Mouse (Mus musculus) heart, postnatal 0 days (tissue): ENCODE measurements around the gene Arhgdig. TPM values are rescaled to one million over a fixed set of nuclear protein-coding genes. Genes with fewer than 3 reads are reported as not detected.
A peak's percentile ranks its signal among the peaks of the same experiment; 100 is the strongest.

Experiments
- ATAC-seq: fragments of 200-750 bp; cut with Nextera tagmentation; 2 replicates; pipeline ENCODE4 v1.8.0; 2017; ENCODE audit warnings: low read depth, moderate number of reproducible peaks, moderate library complexity; ENCODE audit not compliant: insufficient read depth
- DNase-seq: peaks from one replicate; pipeline ENCODE4 v3.0.0-alpha.2; 2016; ENCODE audit warnings: low spot score
- H3K27ac ChIP-seq: fragments of 300-500 bp; sonication (generic); 2 replicates; pipeline ENCODE4 v1.5.1; 2014; ENCODE audit warnings: low read depth, mild to moderate bottlenecking
- H3K27me3 ChIP-seq: fragments of 300-500 bp; sonication (generic); 2 replicates; pipeline ENCODE4 v1.6.1; 2014; ENCODE audit warnings: low read length, mixed read lengths; ENCODE audit not compliant: control insufficient read depth, insufficient read depth
- H3K36me3 ChIP-seq: fragments of 300-500 bp; sonication (generic); replicated peaks from 2 replicates; pipeline ENCODE4 v1.6.1; 2014; ENCODE audit warnings: low read length, mixed read lengths; ENCODE audit not compliant: control insufficient read depth, insufficient read depth
- H3K4me1 ChIP-seq: fragments of 300-500 bp; sonication (generic); 2 replicates; pipeline ENCODE4 v1.6.1; 2014; ENCODE audit warnings: antibody characterized with exemption; ENCODE audit not compliant: control insufficient read depth, insufficient read depth
- H3K4me2 ChIP-seq: fragments of 300-500 bp; sonication (generic); 2 replicates; pipeline ENCODE4 v1.6.1; 2014; ENCODE audit warnings: low read depth, mild to moderate bottlenecking, low read length, moderate library complexity
- H3K4me3 ChIP-seq: fragments of 300-500 bp; sonication (generic); 2 replicates; pipeline ENCODE4 v1.5.1; 2014; ENCODE audit warnings: low read depth, low read length
- H3K9ac ChIP-seq: fragments of 300-500 bp; sonication (generic); replicated peaks from 2 replicates; pipeline ENCODE4 v1.6.1; 2014; ENCODE audit warnings: low read depth, low read length, mixed read lengths
- H3K9me3 ChIP-seq: fragments of 300-500 bp; sonication (generic); replicated peaks from 2 replicates; pipeline ENCODE4 v1.6.1; 2016; ENCODE audit warnings: low read length; ENCODE audit not compliant: control insufficient read depth
- CTCF ChIP-seq: IDR thresholded peaks from 2 replicates; pipeline ENCODE4 v1.5.1; 2016; ENCODE audit warnings: antibody characterized with exemption, control low read depth, low read depth
- EP300 ChIP-seq: IDR thresholded peaks from 2 replicates; pipeline ENCODE4 v1.6.1; 2016; ENCODE audit warnings: antibody characterized with exemption, low read depth
- WGBS: fragments of 180-500 bp; shearing (Covaris S2); extraction: QIAGEN DNeasy Blood & Tissue Kit; methylation state at CpG from one replicate; pipeline ENCODE4 v1.1.7; 2014; 5-methylcytosine and 5-hydroxymethylcytosine counted together
- polyA plus RNA-seq: library from polyadenylated mRNA; unstranded; fragments of >200 nt; fragmentation: Nextera tagmentation; extraction: Ambion mirVana; gene quantifications from 2 replicates; pipeline ENCODE4 v1.2.1, GENCODE M21; 2015
- total RNA-seq: library from RNA; depleted of rRNA; stranded (reverse); fragments of >200 nt; gene quantifications from 2 replicates; pipeline ENCODE4 v1.2.3, GENCODE M21; 2014; ENCODE audit warnings: low replicate concordance

Arhgdig gene
- total and polyA plus RNA-seq, 2 experiments from 2014 or later: 1.4 to 1.9 TPM

DNA sequence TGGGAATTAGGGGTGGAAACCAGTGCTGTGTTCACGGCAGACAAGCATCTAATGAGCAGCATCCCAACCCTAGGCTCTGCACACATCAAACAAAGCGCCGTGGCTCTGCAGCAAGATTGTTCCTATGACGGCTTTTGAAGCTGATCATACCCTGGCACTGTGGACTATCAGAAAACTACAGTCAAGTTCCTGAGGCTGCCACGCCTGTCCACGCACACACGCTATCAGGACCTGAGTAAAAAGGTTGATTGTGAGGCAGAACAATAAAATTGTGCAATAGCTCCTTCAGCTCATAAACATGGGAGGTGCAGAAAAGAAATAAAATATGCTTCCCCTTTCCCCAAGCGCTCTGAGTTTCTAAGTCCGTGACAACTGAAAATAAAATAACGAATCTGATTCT, 30.1 kb upstream of the Arhgdig start:
- Histone ChIP-seq H3K27ac (no peak overlapping the region), H3K27me3 (no peaks in the 10 kb centered on the region), H3K4me3 (no peak overlapping the region), H3K4me1 (peaks cover 6% of the 10 kb centered on the region), H3K9ac (no peak overlapping the region), H3K36me3 (no peaks in the 10 kb centered on the region; the same call in 1 of the 2 replicates), H3K9me3 (no peaks in the 10 kb centered on the region), H3K4me2 (no peak overlapping the region)
- 85% methylated on average over 10 of the region's 10 CpGs for WGBS
- ATAC-seq (no peak), DNase-seq (no peak)
- TF ChIP-seq EP300: no peak
- no peak for TF ChIP-seq CTCF

GRCm38 (mm10) chr17:26235077-26235815, 27.7 kb upstream of the Arhgdig start:
- DNase-seq (no peak), ATAC-seq (no peak)
- TF ChIP-seq EP300 (no peak), CTCF (no peak)

DNA sequence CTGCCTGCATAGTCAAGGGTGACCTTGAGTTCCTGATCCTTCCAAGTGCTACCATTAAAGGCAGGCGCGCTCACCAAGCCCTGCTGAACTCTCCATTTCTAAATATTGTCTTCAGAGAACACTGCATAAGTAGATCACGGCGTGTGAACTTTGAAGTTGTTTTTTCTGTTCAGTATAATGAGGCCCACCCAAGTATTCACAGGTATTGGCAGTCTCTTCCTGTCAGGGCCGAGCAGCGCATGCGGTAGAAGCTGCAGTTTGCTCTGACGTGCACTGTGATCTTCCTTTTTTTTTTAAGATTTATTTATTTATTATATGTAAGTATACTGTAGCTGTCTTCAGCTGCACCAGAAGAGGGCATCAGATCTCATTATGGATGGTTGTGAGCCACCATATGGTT, 26.8 kb upstream of the Arhgdig start:
- H3K36me3 ChIP-seq: no peaks in the 10 kb centered on the region; the same call in 1 of the 2 replicates
- H3K27me3 ChIP-seq: no peaks in the 10 kb centered on the region
- no peak overlapping the region for H3K4me2 ChIP-seq
- TF ChIP-seq CTCF (no peak), EP300 (no peak)
- no peaks in the 10 kb centered on the region for H3K4me1 ChIP-seq
- H3K27ac ChIP-seq: no peak overlapping the region
- DNase-seq: no peak
- H3K9me3 ChIP-seq: no peaks in the 10 kb centered on the region
- no peak overlapping the region for H3K4me3 ChIP-seq
- H3K9ac ChIP-seq: no peak overlapping the region
- ATAC-seq: no peak
- 87% methylated on average over 8 of the region's 8 CpGs for WGBS

More at GRCm38 (mm10) chr17:26235077-26235815, 27.7 kb upstream of the Arhgdig start:
- 56% methylated on average over 13 of the region's 13 CpGs for WGBS
- no peaks in the 10 kb centered on the region for H3K9me3 ChIP-seq
- H3K27me3 ChIP-seq: no peaks in the 10 kb centered on the region
- no peak overlapping the region for H3K9ac ChIP-seq
- no peak overlapping the region for H3K4me2 ChIP-seq
- H3K4me1 ChIP-seq: no peaks in the 10 kb centered on the region
- peak overlapping the region; percentile 34; the same call in 1 of the 2 replicates for H3K27ac ChIP-seq
- H3K36me3 ChIP-seq: no peaks in the 10 kb centered on the region; the same call in 1 of the 2 replicates
- H3K4me3 ChIP-seq: no peak overlapping the region

GRCm38 (mm10) chr17:26232863-26233262, 25.3 kb upstream of the Arhgdig start:
- WGBS: 75% methylated on average over 8 of the region's 8 CpGs
- H3K4me3 ChIP-seq: no peak overlapping the region
- H3K36me3 ChIP-seq: no peaks in the 10 kb centered on the region; the same call in 1 of the 2 replicates

GRCm38 (mm10) chr17:26231156-26231555, 23.6 kb upstream of the Arhgdig start:
- DNase-seq (no peak), ATAC-seq (no peak)
- H3K9ac ChIP-seq: no peak overlapping the region
- no peak overlapping the region for H3K4me2 ChIP-seq
- H3K36me3 ChIP-seq: no peaks in the 10 kb centered on the region; the same call in 1 of the 2 replicates
- TF ChIP-seq EP300: no peak
- no peak for TF ChIP-seq CTCF
- H3K27me3 ChIP-seq: no peaks in the 10 kb centered on the region
- no peaks in the 10 kb centered on the region for H3K9me3 ChIP-seq
- no peak overlapping the region for H3K4me3 ChIP-seq
- WGBS: 84% methylated on average over 5 of the region's 5 CpGs
- no peak overlapping the region for H3K27ac ChIP-seq
- no peaks in the 10 kb centered on the region for H3K4me1 ChIP-seq

More at GRCm38 (mm10) chr17:26232863-26233262, 25.3 kb upstream of the Arhgdig start:
- H3K27me3 ChIP-seq: no peaks in the 10 kb centered on the region
- no peaks in the 10 kb centered on the region for H3K9me3 ChIP-seq
- DNase-seq (no peak), ATAC-seq (no peak)
- H3K9ac ChIP-seq: no peak overlapping the region
- no peak overlapping the region for H3K27ac ChIP-seq
- no peaks in the 10 kb centered on the region for H3K4me1 ChIP-seq
- H3K4me2 ChIP-seq: no peak overlapping the region
- TF ChIP-seq CTCF (peak; percentile 21; the same call in 1 of the 2 replicates), EP300 (no peak)
